In the genomic region with DNA sequence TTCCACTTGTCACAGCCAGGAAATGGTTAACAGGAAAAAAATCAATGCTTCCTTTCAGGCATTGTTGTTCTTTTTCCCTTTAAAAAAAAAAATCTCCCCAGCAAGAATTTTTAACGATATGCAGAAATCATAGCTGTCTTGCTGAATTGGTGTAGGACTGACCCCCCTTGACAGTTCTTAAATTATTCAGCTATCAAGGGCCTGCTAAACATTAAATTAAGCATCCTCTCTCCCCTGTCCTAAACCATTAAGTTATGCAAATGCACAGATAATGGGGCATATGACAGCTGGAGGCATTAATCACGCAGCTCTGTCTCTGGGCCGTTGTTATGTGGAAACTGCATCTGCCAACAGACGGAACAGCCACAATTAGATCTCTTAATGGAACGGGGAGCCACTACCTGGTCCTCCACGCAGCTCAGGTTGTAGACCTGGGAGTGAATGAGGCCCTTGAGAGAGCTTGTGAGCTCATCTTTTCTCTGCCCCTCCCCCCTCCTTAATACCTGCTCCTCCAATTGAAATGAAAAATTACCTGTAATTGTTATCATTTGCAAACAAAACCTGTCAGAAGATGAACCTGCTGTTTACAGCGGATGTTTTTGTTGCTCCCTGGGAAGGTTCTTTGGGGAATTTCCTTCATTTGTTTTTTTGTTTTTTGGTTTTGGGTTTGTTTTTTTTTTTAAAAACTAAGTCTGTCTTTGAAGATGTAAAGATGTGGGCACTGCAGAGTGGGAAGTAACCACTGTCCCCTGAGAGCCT, we compare ENCODE assay signal across 8 mouse cellular contexts.
A peak's percentile ranks its signal among the peaks of the same experiment; 100 is the strongest.
DNase-seq lines count a peak whose midpoint lies in the region; ATAC-seq and TF ChIP-seq lines count a peak whose summit lies in the region.

No protein-coding gene starts in this region.

- ATAC-seq in midbrain, embryonic 11.5 days (ENCODE audit: low FRiP score), result peak; percentile 80
- peak; percentile 43; the same call in 1 of the 2 replicates for ATAC-seq in kidney, postnatal 0 days (replicated peaks; ENCODE audit: low FRiP score, low read depth)
- ATAC-seq in neutrophil, adult 5-6 weeks (ENCODE audit: extremely low read depth, insufficient number of reproducible peaks, low FRiP score, poor library complexity, severe bottlenecking), result peak; percentile 35; the same call in 1 of the 2 replicates

- H3K9me3 ChIP-seq in midbrain, embryonic 11.5 days (ENCODE audit: control insufficient read depth, low read length), result no peaks in the 10 kb centered on the region
- H3K9me3 ChIP-seq in midbrain, embryonic 10.5 days (replicated peaks), result no peaks in the 10 kb centered on the region
- H3K9me3 ChIP-seq in kidney, postnatal 0 days (replicated peaks; ENCODE audit: low read length), result no peaks in the 10 kb centered on the region

- H3K27ac ChIP-seq in cerebellum, adult 2 months (ENCODE audit: insufficient read depth, low read length), result 0 out of 2 replicates have a peak overlapping the region, but pooled peaks have one; percentile 47
- no peak overlapping the region; the same call in 1 of the 2 replicates for H3K27ac ChIP-seq in midbrain, embryonic 11.5 days (ENCODE audit: low read depth, low read length)
- no peak overlapping the region; the same call in 1 of the 2 replicates for H3K27ac ChIP-seq in midbrain, embryonic 10.5 days (replicated peaks)
- no peak overlapping the region for H3K27ac ChIP-seq in kidney, postnatal 0 days

- TF ChIP-seq POLR2A in cerebellum, adult 2 months (IDR thresholded peaks at IDR 0.05; ENCODE audit: borderline replicate concordance, insufficient read depth, low read length), result no peak

- no peak for TF ChIP-seq CTCF in cerebellum, adult 2 months (IDR thresholded peaks at IDR 0.05; ENCODE audit: borderline replicate concordance, insufficient read depth, low read depth, low read length)
- TF ChIP-seq CTCF in kidney, postnatal 0 days (IDR thresholded peaks at IDR 0.05; ENCODE audit: low read depth), result no peak

- H3K4me1 ChIP-seq in cerebellum, adult 2 months (ENCODE audit: control insufficient read depth, insufficient read depth, low read length), result no peaks in the 10 kb centered on the region
- peaks cover 12% of the 10 kb centered on the region for H3K4me1 ChIP-seq in midbrain, embryonic 11.5 days (ENCODE audit: control insufficient read depth, insufficient read depth, low read length)
- peaks cover 28% of the 10 kb centered on the region for H3K4me1 ChIP-seq in midbrain, embryonic 10.5 days
- peaks cover 12% of the 10 kb centered on the region for H3K4me1 ChIP-seq in kidney, postnatal 0 days (replicated peaks; ENCODE audit: insufficient read depth, low read length)

- no peaks in the 10 kb centered on the region for H3K36me3 ChIP-seq in midbrain, embryonic 11.5 days (ENCODE audit: control insufficient read depth, insufficient read depth, low read length)
- no peaks in the 10 kb centered on the region for H3K36me3 ChIP-seq in midbrain, embryonic 10.5 days
- H3K36me3 ChIP-seq in kidney, postnatal 0 days (ENCODE audit: insufficient read depth, low read length), result no peaks in the 10 kb centered on the region

- H3K27me3 ChIP-seq in cerebellum, adult 2 months (ENCODE audit: control insufficient read depth, insufficient read depth, low read length), result no peaks in the 10 kb centered on the region
- H3K27me3 ChIP-seq in midbrain, embryonic 11.5 days (ENCODE audit: control insufficient read depth, insufficient read depth, low read length), result no peaks in the 10 kb centered on the region; the same call in 1 of the 2 replicates
- H3K27me3 ChIP-seq in midbrain, embryonic 10.5 days (ENCODE audit: low read depth, poor library complexity, severe bottlenecking), result peaks cover 20% of the 10 kb centered on the region
- H3K27me3 ChIP-seq in kidney, postnatal 0 days (ENCODE audit: insufficient read depth, low read length), result no peaks in the 10 kb centered on the region

- H3K4me2 ChIP-seq in midbrain, embryonic 11.5 days, result no peak overlapping the region
- no peak overlapping the region; the same call in 1 of the 2 replicates for H3K4me2 ChIP-seq in kidney, postnatal 0 days (ENCODE audit: low read length)

- peak in 1 of 2 experiments; percentile 19 for DNase-seq in cerebellum, adult 2 months
- no peak for DNase-seq in cerebellum, adult 11-12 months
- DNase-seq in midbrain, embryonic 11.5 days (ENCODE audit: low spot score, missing footprints), result peak; percentile 86
- no peak for DNase-seq in midbrain, embryonic 10.5 days (ENCODE audit: low spot score)
- peak; percentile 75 for DNase-seq in kidney, postnatal 0 days (ENCODE audit: low spot score)
- no peak for DNase-seq in adrenal gland, adult 2 months
- no peak for DNase-seq in T-cell, adult 2 months (ENCODE audit: low spot score)

- no peak overlapping the region for H3K9ac ChIP-seq in midbrain, embryonic 11.5 days (ENCODE audit: low read length)
- H3K9ac ChIP-seq in kidney, postnatal 0 days (ENCODE audit: low read depth, low read length), result no peak overlapping the region

- no peak overlapping the region for H3K4me3 ChIP-seq in cerebellum, adult 2 months (replicated peaks; ENCODE audit: insufficient read depth, low read depth, low read length)
- no peak overlapping the region for H3K4me3 ChIP-seq in midbrain, embryonic 11.5 days (ENCODE audit: low read depth, low read length)
- no peak overlapping the region for H3K4me3 ChIP-seq in midbrain, embryonic 10.5 days
- H3K4me3 ChIP-seq in kidney, postnatal 0 days (replicated peaks; ENCODE audit: low read depth, low read length), result no peak overlapping the region

- 7% methylated on average over 7 of the region's 7 CpGs for WGBS in cerebellum, adult 2 months
- WGBS in midbrain, embryonic 11.5 days, result 32% methylated on average over 7 of the region's 7 CpGs
- WGBS in midbrain, embryonic 10.5 days, result 52% methylated on average over 7 of the region's 7 CpGs
- WGBS in kidney, postnatal 0 days, result 5% methylated on average over 7 of the region's 7 CpGs

Comparison
In these comparisons a context has a peak if more than half of its experiments do, and no peak if none do; other contexts are left out.
1. DNase-seq: peak in midbrain, embryonic 11.5 days (single experiment) and kidney, postnatal 0 days (single experiment); none in cerebellum, adult 11-12 months (single experiment), midbrain, embryonic 10.5 days (single experiment), adrenal gland, adult 2 months (single experiment) and T-cell, adult 2 months (single experiment).
2. Peak in every context shown above with its lines, with median percentiles within 50 percentile points of each other: ATAC-seq.